Mouse (Mus musculus): Measurements from ENCODE around the gene Akap10. TPM values are rescaled to one million over a fixed set of nuclear protein-coding genes. Genes with fewer than 3 reads are reported as not detected.

Akap10 gene
- polyA plus RNA-seq, 2 experiments from 2014 or later = 27.8 to 30.4 TPM

Other genes with a start within 250 kb of the Akap10 start
- under 1 TPM; 0.08 to 0.41 TPM for gene Fam83g, start 246.2 kb downstream of the Akap10 start, polyA plus RNA-seq (2017; shearing (Covaris generic))
- gene Slc5a10, start 209.4 kb downstream of the Akap10 start, polyA plus RNA-seq (2017; shearing (Covaris generic)) = not detected
- gene Prpsap2, start 168.2 kb downstream of the Akap10 start, polyA plus RNA-seq (2017; shearing (Covaris generic)) = 10 to 100 TPM; 29.6 to 37.6 TPM
- 10 to 100 TPM in 1 of 2 experiments, 1 to 10 TPM in 1; 7.7 to 12.1 TPM for gene Ulk2, start 75.2 kb downstream of the Akap10 start, polyA plus RNA-seq (2017; shearing (Covaris generic))
- gene Specc1, start 26.5 kb upstream of the Akap10 start, polyA plus RNA-seq (2017; shearing (Covaris generic)) = 1 to 10 TPM; 2.9 to 3.5 TPM

Measured in CD4-positive, CD25-positive, alpha-beta regulatory T cell, adult 4 months (primary cell).